Comparison of ENCODE assay signal across 8 mouse cellular contexts in the genomic region with DNA sequence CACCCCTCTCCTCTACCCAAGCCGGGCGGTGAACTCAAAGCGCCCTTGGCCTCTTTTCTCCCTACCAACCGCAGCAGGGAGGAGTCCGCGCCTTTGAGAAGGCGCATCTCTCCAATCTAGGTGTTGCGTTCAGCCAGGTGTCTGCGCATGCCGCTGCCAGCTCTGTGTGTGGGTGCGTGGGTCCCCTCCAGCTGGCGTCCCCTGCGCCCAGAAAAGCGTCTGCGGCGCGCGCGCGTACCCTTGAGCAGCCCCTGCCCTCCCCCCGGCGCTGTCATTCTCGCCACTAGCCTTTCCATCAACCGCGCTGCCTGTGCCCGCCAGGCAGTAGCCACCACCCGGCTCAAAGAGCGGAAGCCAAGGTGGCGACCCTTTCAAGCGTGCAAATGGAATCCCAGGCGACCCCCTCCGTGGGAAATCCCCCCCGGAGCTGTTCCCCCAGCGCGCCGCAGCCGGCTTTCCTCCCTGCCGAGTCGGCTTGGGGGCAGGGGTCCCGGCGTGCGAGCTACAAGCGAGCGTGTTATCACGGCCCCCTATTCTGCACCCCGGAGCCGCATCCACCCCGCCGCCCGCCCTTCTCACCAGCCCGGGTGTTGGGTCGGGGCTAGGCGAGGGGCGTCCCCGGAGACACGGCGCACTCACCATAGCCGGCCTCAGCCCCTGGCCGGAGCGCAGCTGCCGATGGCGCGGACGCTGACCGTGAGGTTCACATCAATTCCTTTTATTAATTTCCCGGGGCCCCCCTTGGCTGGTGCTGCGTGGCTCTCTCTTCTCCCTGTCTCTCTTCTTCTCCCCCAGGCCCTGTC. TPM values are rescaled to one million over a fixed set of nuclear protein-coding genes. Genes with fewer than 3 reads are reported as not detected.
DNase-seq lines count a peak whose midpoint lies in the region; ATAC-seq and TF ChIP-seq lines count a peak whose summit lies in the region.

No protein-coding gene starts in this region.

- TF ChIP-seq POLR2A in olfactory bulb, adult 2 months (IDR thresholded peaks at IDR 0.05; ENCODE audit: insufficient read depth, low read depth, low read length): no peak

- no peak for TF ChIP-seq CTCF in olfactory bulb, adult 2 months (IDR thresholded peaks at IDR 0.05; ENCODE audit: insufficient read depth, low read depth, low read length)

- under 1% methylated on average over 63 of the region's 67 CpGs for WGBS in embryonic facial prominence, embryonic 15.5 days
- under 1% methylated on average over 67 of the region's 67 CpGs for WGBS in liver, embryonic 12.5 days (ENCODE audit: insufficient replicate concordance)
- under 1% methylated on average over 65 of the region's 67 CpGs for WGBS in olfactory bulb, adult 2 months

- H3K9me3 ChIP-seq in embryonic facial prominence, embryonic 15.5 days (replicated peaks): no peaks in the 10 kb centered on the region
- H3K9me3 ChIP-seq in liver, embryonic 12.5 days (replicated peaks): no peaks in the 10 kb centered on the region

- H3K4me3 ChIP-seq in embryonic facial prominence, embryonic 15.5 days (replicated peaks): peak overlapping the region; percentile 65
- peak overlapping the region; percentile 54 for H3K4me3 ChIP-seq in liver, embryonic 12.5 days
- H3K4me3 ChIP-seq in olfactory bulb, adult 2 months (ENCODE audit: insufficient read depth, low read depth, low read length): peak overlapping the region; percentile 89

- peak; percentile 28 for DNase-seq in gastrocnemius, postnatal 10 days
- DNase-seq in gastrocnemius, postnatal 25 days: no peak
- peak; percentile 8 for DNase-seq in T-cell, adult 2 months (ENCODE audit: low spot score)
- peak; percentile 58 for DNase-seq in induced T-regulatory cell, adult 2 months (ENCODE audit: low read depth)

- peaks cover 39% of the 10 kb centered on the region for H3K4me1 ChIP-seq in embryonic facial prominence, embryonic 15.5 days
- H3K4me1 ChIP-seq in liver, embryonic 12.5 days: peaks cover 30% of the 10 kb centered on the region
- H3K4me1 ChIP-seq in olfactory bulb, adult 2 months (ENCODE audit: control insufficient read depth, insufficient read depth, low read length): peaks cover 10% of the 10 kb centered on the region

- ATAC-seq in embryonic facial prominence, embryonic 15.5 days (ENCODE audit: insufficient number of reproducible peaks, low FRiP score, low TSS enrichment, low read depth): no peak
- no peak for ATAC-seq in liver, embryonic 12.5 days
- no peak for ATAC-seq in activated CD4-positive, CD25-positive, alpha-beta regulatory T cell, adult 4 months

- H3K36me3 ChIP-seq in embryonic facial prominence, embryonic 15.5 days: no peaks in the 10 kb centered on the region
- H3K36me3 ChIP-seq in liver, embryonic 12.5 days: no peaks in the 10 kb centered on the region

- H3K4me2 ChIP-seq in embryonic facial prominence, embryonic 15.5 days (replicated peaks): peak overlapping the region; percentile 97
- peak overlapping the region; percentile 73 for H3K4me2 ChIP-seq in liver, embryonic 12.5 days

- peak overlapping the region; percentile 78 for H3K9ac ChIP-seq in embryonic facial prominence, embryonic 15.5 days
- peak overlapping the region; percentile 28; the same call in 1 of the 2 replicates for H3K9ac ChIP-seq in liver, embryonic 12.5 days

- peak overlapping the region; percentile 89 for H3K27ac ChIP-seq in embryonic facial prominence, embryonic 15.5 days (replicated peaks)
- no peak overlapping the region for H3K27ac ChIP-seq in liver, embryonic 12.5 days
- peak overlapping the region; percentile 56 for H3K27ac ChIP-seq in olfactory bulb, adult 2 months (ENCODE audit: insufficient read depth, low read depth, low read length)

- H3K27me3 ChIP-seq in embryonic facial prominence, embryonic 15.5 days: peaks cover 5% of the 10 kb centered on the region; the same call in 1 of the 2 replicates
- H3K27me3 ChIP-seq in liver, embryonic 12.5 days (replicated peaks): peaks cover 80% of the 10 kb centered on the region

RNA-seq across cellular contexts. Expression of a gene that starts 0.7 kb away (rescaled TPM):
- 10 to 100 TPM; 13.6 to 20.3 TPM for total RNA-seq in gastrocnemius, postnatal 10 days (2021)
- 10 to 100 TPM in 1 of 2 experiments, 1 to 10 TPM in 1; 9.9 to 11.2 TPM for total RNA-seq in gastrocnemius, postnatal 25 days (2021)
- 21.9 and 25.9 TPM in 2 replicates for polyA plus RNA-seq in embryonic facial prominence, embryonic 15.5 days (2015; fragmentation: Nextera tagmentation; extraction: Ambion mirVana)
- 7.0 TPM in 2 replicates for polyA plus RNA-seq in liver, embryonic 12.5 days (2016; fragmentation: Nextera tagmentation; extraction: Ambion mirVana)
- not detected in 2 replicates for polyA plus RNA-seq in olfactory bulb, adult 2 months (2012; ENCODE audit: insufficient read depth, insufficient read length, low replicate concordance, missing spikeins)
- polyA plus RNA-seq in activated CD4-positive, CD25-positive, alpha-beta regulatory T cell, adult 4 months (2017; shearing (Covaris generic)): 10 to 100 TPM; 10.2 to 10.3 TPM
